Mouse (Mus musculus): Measurements from ENCODE around the gene Rtn1.

DNA sequence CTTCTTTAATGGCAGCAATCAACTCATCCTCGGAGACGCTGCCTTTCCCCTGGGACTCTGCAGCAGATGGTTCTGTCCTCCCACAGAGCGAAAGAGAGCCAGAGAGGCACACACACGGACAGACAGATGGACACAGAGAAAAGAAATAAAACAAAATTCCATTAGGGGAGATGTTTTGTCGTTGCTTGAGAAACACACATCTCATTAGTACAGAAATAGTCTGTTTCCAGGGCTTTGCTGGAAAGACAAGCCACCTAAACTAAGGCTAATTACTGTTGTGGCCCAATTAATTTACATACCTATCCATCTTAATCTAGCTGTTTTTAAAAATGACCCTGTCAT, 104.5 kb downstream of the Rtn1 start:
- TF ChIP-seq CTCF (IDR thresholded peaks at IDR 0.05; ENCODE audit: borderline replicate concordance, insufficient read depth, low read depth, low read length) (no peak), POLR2A (IDR thresholded peaks at IDR 0.05; ENCODE audit: borderline replicate concordance, insufficient read depth, low read length) (no peak)

Measured in cerebellum, adult 2 months (tissue).